Mouse (Mus musculus): ENCODE measurements at regions not wholly inside any gene's neighbourhood (a gene's known extent, or its start where the extent isn't known, plus 50 kb on each side); places are given as distances from the start of the nearest gene placed in this dataset.

- DNase-seq (ENCODE audit: low spot score) = no peak
These were observed 61.9 kb downstream of the Pdcl3 start for GRCm38 (mm10) chr1:39047316-39047715.

GRCm38 (mm10) chr1:39057304-39057703 lies 71.9 kb downstream of the Pdcl3 start:
- no peak for DNase-seq (ENCODE audit: low spot score)

GRCm38 (mm10) chr1:39062509-39062908 lies 77.1 kb downstream of the Pdcl3 start:
- DNase-seq (ENCODE audit: low spot score) = no peak

GRCm38 (mm10) chr1:39063666-39064385 lies 78.4 kb downstream of the Pdcl3 start:
- DNase-seq (ENCODE audit: low spot score) = no peak

- no peak for DNase-seq (ENCODE audit: low spot score)
These were observed 79.4 kb downstream of the Pdcl3 start for GRCm38 (mm10) chr1:39064781-39065180.

DNA sequence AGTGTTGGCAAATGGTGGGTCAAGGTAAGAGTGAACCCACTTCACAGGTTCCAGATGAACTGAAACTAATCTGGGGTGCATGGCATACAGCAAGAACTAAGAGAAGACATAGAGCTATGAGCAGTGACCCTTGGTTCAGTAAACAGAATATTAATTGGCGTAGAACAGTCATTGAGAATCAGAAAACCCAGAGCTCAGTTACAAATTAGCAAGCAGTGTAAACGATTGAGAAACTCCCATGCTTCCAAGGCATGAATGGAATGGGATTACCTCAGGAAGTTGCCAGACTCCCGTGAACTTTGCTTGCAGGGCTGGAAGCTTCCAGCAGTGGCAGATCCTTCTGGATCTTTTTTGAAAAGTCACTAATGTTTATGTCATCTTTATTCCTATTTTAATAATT lies 82.5 kb downstream of the Pdcl3 start:
- no peak for DNase-seq (ENCODE audit: low spot score)

- DNase-seq (ENCODE audit: low spot score) = no peak
These were observed 83.8 kb downstream of the Pdcl3 start for GRCm38 (mm10) chr1:39069086-39069655.

- no peak for DNase-seq (ENCODE audit: low spot score)
These were observed 84.3 kb downstream of the Pdcl3 start for GRCm38 (mm10) chr1:39069676-39070075.

- no peak for DNase-seq (ENCODE audit: low spot score)
These were observed 90.6 kb downstream of the Pdcl3 start for GRCm38 (mm10) chr1:39075966-39076365.

DNA sequence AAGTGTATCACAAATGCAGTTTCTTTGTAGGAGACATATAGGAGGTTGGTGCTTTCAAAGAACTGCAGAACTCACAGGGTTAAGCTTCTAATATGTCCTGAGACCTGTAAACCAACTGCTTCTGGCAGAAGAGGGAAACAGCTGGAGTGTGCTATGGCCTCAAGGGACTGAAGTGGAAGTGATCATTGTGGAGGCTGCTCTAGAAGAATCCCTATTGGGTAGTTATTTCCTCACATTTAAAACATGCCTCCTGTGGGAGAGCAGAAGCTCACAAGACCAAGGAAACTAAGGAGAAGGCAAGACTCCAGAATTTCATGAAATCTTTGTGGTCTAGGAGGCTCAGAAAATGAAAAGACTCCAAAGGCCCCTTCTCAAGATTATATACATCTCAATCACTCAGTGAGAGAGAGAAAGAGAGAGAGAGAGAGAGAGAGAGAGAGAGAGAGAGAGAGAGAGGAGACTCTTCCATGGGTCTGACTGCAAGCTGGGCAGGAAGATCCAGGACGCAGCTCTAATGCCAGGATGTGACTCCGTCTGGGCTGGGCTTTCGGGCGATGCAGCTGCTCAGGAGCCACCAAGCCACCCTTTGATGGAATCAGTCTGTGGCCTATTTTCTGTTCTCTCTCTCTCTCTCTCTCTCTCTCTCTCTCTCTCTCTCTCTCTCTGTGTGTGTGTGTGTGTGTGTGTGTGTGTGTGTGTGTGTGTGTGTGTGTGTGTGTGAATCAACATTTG lies 93.3 kb downstream of the Pdcl3 start:
- DNase-seq (ENCODE audit: low spot score) = no peak

DNA sequence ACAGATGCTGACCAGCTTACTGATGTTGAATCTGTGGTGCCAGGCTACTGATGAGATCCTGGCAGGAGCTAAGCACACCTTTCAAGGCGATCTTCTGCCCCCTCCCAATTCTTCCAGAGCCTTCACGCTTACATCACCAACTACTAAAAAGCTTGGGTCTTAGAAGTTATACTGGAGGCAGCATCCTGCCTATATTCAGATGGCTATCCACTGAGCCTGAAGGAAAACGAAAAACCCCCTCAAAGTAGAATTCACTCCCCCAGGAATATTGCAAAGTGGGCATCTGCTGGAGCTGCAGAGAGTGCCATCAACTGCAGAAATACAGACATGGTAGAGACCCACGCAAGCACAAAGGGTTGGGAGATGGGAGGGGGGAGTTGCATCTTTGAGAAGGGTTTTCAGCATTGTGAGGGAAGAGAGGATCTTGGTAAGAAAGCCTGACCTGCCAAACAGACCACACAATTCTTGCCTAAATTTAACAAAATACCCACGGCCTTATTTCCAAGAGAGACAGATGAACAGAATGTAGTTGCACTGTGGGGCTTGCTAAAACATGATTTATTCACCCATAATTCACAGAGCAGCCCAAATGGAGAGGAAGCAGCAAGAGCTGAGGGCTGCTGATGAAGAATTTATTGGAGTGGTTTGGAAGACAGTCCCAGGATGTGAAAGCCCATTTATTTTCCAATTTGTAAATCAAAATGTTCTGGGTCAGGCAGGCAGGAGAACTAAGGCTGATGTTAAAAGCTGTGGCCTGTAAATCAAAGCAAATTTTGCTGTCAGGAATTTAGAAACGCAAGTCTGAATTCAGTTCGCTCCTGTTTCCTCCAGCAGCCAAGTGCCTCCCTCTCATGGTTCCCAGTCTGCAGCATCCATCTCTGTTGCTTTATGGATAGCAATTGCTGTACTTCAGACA lies 98.8 kb downstream of the Pdcl3 start:
- no peak for DNase-seq (ENCODE audit: low spot score)

- DNase-seq (ENCODE audit: low spot score) = no peak
These were observed 100.9 kb downstream of the Pdcl3 start for GRCm38 (mm10) chr1:39086273-39086672.

DNA sequence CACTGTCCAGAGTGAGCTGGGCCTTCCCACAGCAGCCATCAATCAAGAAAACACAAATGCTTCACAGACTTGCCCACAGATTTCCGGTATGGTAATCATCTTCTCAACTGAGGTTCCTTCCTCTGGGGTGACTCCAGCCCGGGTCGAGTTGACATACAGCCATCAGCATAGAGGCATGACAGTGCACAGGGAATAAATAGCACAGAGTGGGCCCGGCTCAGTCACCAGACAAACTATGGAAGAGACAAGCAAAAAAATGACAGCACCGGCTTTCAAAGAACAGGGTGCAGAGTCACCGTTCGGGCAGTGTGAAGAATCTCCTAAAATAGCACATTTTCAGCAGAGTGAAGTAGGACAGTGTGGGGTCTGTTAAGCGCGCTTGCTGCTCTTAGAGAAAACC lies 103.7 kb upstream of the Npas2 start:
- no peak for DNase-seq (ENCODE audit: low spot score)

DNA sequence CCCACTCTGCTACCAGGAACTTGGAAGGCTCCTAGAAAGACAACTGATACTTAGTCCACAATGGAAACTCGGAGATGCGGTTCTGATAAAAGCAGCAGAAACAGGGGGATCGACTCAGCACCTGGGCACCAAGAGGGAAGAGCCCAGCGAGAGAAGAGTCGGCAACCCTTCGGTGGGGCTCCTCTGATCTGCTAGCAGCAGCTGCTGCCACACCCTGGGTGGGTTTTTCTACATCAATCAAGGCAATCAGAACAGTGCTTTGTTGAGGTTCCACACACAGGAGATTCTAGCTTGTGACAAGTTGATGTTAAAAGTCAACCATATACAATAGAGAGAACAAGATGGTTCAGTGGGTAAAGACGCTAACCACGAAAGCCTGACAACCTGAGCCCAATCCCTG lies 102.4 kb upstream of the Npas2 start:
- no peak for DNase-seq (ENCODE audit: low spot score)

GRCm38 (mm10) chr1:39091638-39092037 lies 101.9 kb upstream of the Npas2 start:
- DNase-seq (ENCODE audit: low spot score) = no peak

- DNase-seq (ENCODE audit: low spot score) = no peak
These were observed 100.2 kb upstream of the Npas2 start for GRCm38 (mm10) chr1:39093291-39093690.

- no peak for DNase-seq (ENCODE audit: low spot score)
These were observed 99.5 kb upstream of the Npas2 start for GRCm38 (mm10) chr1:39094001-39094400.

DNA sequence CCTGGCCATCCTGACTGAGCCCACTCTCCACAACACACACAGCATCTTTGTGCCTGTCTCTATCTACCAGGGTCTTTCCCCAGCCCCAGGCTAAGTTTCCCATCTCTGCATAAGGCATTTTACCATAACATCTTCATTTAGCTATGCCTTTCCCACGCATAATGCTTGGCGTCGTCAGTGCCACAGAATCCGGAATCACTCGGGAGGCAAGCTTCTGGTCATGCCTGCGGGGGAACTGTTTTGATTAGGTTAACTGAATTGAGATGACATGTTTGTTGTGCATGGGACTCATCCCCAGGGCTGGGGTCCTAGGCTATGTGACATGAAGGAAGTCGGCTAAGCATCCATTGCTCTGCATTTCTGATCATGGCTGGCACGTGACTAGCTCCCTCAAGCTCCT lies 97.6 kb upstream of the Npas2 start:
- no peak for DNase-seq (ENCODE audit: low spot score)

DNA sequence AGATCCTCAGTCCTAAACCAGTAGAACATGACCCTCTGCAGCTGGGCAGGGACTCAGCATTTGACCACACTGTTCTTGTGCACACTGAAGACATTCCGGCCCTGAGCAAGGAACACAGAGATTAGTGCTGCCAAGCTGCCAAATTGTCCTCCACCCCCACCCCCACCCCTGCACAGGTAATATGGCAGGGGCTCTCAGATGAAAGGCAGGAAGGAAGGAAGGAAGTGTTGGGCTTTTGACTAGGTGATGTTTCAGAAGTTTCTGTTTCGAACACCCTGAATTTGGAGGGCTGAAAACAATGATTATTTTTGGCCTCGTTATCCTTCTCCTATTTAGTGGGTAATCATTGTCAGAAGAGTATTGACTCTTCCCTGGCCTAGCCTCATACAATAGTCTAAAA lies 96.8 kb upstream of the Npas2 start:
- no peak for DNase-seq (ENCODE audit: low spot score)

DNA sequence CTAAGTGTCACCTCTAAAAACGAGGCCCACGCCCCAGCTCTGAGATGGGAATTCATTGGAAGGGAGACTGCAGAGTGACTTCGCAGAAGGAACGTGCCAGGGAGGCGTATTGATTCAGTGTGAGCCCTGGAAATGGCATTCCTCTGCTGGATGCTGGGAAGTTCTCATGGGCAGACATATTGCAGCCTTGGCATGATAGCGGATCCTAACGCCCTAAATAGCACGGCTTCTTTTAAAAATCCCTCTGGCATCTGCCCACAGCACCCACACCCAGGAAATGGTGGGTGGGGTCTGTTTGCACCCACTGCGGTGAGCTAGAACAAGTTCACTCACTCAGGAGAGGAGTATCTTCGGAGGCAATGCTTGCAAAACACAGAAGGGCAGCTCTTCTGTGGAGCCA lies 96.0 kb upstream of the Npas2 start:
- no peak for DNase-seq (ENCODE audit: low spot score)

GRCm38 (mm10) chr1:39098154-39098553 lies 95.4 kb upstream of the Npas2 start:
- DNase-seq (ENCODE audit: low spot score) = no peak

DNA sequence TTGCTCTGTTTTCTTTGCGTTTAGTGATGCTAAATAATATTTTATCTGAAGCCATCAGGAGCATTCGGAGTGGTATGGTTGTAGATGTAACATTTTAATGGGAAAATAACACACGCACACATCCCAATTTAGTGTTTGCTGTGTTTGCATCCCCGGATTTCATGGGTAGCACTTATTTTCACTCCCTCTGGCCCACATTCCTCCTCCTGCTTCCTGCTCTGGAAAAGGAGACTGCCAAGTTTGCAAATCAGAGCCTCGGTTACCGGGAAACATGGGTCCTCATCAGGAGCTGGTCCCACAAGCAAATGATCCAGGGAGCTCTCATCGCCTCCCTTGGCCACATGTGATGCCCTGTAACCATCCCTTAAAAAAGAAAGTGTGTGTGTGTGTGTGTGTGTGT lies 94.3 kb upstream of the Npas2 start:
- no peak for DNase-seq (ENCODE audit: low spot score)
